8 mouse cellular contexts compared by ENCODE assay signal in genomic region chr19:43524187-43525103, GRCm38 (mm10). TPM values are rescaled to one million over a fixed set of nuclear protein-coding genes. Genes with fewer than 3 reads are reported as not detected.
DNase-seq lines count a peak whose midpoint lies in the region; ATAC-seq lines count a peak whose summit lies in the region.

TSS of gene Got1 (minus strand) at chr19:43524605.

- H3K36me3 ChIP-seq in lung, embryonic 16.5 days (ENCODE audit: control insufficient read depth, insufficient read depth, low read length) = no peaks in the 10 kb centered on the region

- ATAC-seq in hematopoietic stem cell, adult 5-6 weeks (replicated peaks in 1 of 2; ENCODE audit: insufficient read depth in 1 of 2, low FRiP score in 2 of 2, low TSS enrichment in 1 of 2, low read depth in 1 of 2, poor library complexity in 2 of 2, severe bottlenecking in 2 of 2) = peak; percentile 95 to 98
- peak; percentile 100 for ATAC-seq in lung, embryonic 16.5 days (ENCODE audit: low read depth)

- H3K4me1 ChIP-seq in lung, embryonic 16.5 days (replicated peaks; ENCODE audit: control insufficient read depth, insufficient read depth, low read length) = peaks cover 16% of the 10 kb centered on the region; the same call in 1 of the 2 replicates

- H3K9ac ChIP-seq in lung, embryonic 16.5 days (ENCODE audit: low read length) = peak within 1 kb of the TSS; percentile 75

- peak; percentile 100 for DNase-seq in MEL-GATA-1-ER (ENCODE audit: extremely low read depth, low read depth)
- peak; percentile 95 for DNase-seq in cerebellum, adult 8-10 months
- peak; percentile 97 for DNase-seq in forelimb bud, embryonic 11.5 days (ENCODE audit: low read depth, low spot score)
- DNase-seq in layer of hippocampus, adult 9-10 months (ENCODE audit: low spot score) = peak; percentile 93
- peak; percentile 81 for DNase-seq in ovary, postnatal 10 days (ENCODE audit: low spot score)
- peak; percentile 87 to 89 for DNase-seq in thymus, postnatal 10 days (ENCODE audit: low spot score in 2 of 2)

- H3K27me3 ChIP-seq in lung, embryonic 16.5 days (ENCODE audit: control insufficient read depth, insufficient read depth, low read depth, low read length) = peaks cover 4% of the 10 kb centered on the region; the same call in 1 of the 2 replicates

- H3K4me3 ChIP-seq in lung, embryonic 16.5 days (ENCODE audit: low read length) = peak within 1 kb of the TSS; percentile 69

- no peak within 1 kb of the TSS for H3K27ac ChIP-seq in lung, embryonic 16.5 days (ENCODE audit: low read length)

- H3K4me2 ChIP-seq in lung, embryonic 16.5 days (ENCODE audit: low read depth, low read length) = peak within 1 kb of the TSS; percentile 79

- no peaks in the 10 kb centered on the region for H3K9me3 ChIP-seq in lung, embryonic 16.5 days (ENCODE audit: control insufficient read depth, low read length)

- WGBS in lung, embryonic 16.5 days = under 1% methylated on average over 58 of the region's 58 CpGs

RNA-seq across cellular contexts. Expression of gene Got1, which starts in this region (rescaled TPM):
- 8.7 and 12.5 TPM in 2 replicates for total RNA-seq in hematopoietic stem cell, adult 5-6 weeks (2017)
- 26.2 and 26.4 TPM in 2 replicates for polyA plus RNA-seq in lung, embryonic 16.5 days (2015; fragmentation: Nextera tagmentation; extraction: Ambion mirVana)
